Mouse (Mus musculus): ENCODE measurements at regions not wholly inside any gene's neighbourhood (a gene's known extent, or its start where the extent isn't known, plus 50 kb on each side); places are given as distances from the start of the nearest gene placed in this dataset.

DNA sequence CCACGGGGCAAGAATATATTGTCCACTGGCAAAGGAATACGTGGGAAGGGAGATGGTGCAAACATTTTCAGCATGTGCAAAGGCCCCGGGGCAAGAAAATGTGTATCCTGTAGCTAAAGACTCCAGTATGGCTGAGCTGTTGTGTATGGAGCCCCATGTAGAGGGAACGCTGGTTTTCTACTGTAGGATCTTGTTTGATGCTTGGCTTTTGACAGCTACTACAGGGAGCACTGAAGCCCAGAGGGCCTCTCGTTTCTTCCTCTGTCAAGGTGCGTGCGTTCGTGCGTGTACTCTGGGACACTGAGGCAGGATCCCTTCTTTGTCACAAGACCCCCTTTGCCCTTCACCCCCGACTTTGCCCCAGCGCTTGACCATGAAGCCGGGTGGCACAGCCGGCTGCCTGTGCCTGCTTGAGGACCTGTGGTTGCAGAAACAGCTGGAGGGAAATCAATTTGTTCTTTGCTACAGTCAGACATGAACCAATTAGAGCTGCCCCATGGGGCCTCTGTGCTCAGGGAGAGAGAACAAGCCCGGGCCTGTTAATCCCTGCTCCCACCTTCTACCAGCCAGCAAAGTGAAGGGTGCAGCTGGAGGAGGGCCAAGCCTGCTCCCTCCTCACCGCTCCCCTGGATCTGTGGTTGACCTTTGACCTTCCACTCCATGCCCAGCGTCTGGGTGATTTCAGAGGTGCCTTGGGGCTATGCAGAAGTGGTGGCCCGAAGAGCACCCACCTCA lies 329.5 kb upstream of the Dio3 start:
- TF ChIP-seq GATA1 (IDR thresholded peaks at IDR 0.05; ENCODE audit: borderline replicate concordance, low read length), result no peak
- no peak for TF ChIP-seq FLI1 (IDR thresholded peaks at IDR 0.05; ENCODE audit: low read length)
